8 mouse cellular contexts compared by ENCODE assay signal in the genomic region with DNA sequence AAGGTAGTCTGAATTCAATTTTAAA. TPM values are rescaled to one million over a fixed set of nuclear protein-coding genes. Genes with fewer than 3 reads are reported as not detected.
DNase-seq lines count a peak whose midpoint lies in the region; ATAC-seq lines count a peak whose summit lies in the region.

TSS of gene Cish (plus strand) at position 11 of the 25 bp plus-strand sequence.

- 0 out of 2 replicates have a peak, but pooled peaks cover 5% of the 10 kb centered on the region for H3K27me3 ChIP-seq in intestine, embryonic 14.5 days (replicated peaks; ENCODE audit: control insufficient read depth, insufficient read depth, low read length)
- H3K27me3 ChIP-seq in neural tube, embryonic 14.5 days (ENCODE audit: control insufficient read depth, insufficient read depth, low read length), result no peaks in the 10 kb centered on the region

- H3K9ac ChIP-seq in intestine, embryonic 14.5 days (ENCODE audit: low read length), result peak within 1 kb of the TSS; percentile 69
- peak within 1 kb of the TSS; percentile 69 for H3K9ac ChIP-seq in neural tube, embryonic 14.5 days (replicated peaks; ENCODE audit: low read depth, low read length)

- H3K4me2 ChIP-seq in intestine, embryonic 14.5 days (ENCODE audit: low read length), result peak within 1 kb of the TSS; percentile 70
- peak within 1 kb of the TSS; percentile 89 for H3K4me2 ChIP-seq in neural tube, embryonic 14.5 days (ENCODE audit: low read depth, low read length)

- peaks cover 7% of the 10 kb centered on the region; the same call in 1 of the 2 replicates for H3K36me3 ChIP-seq in intestine, embryonic 14.5 days (ENCODE audit: control insufficient read depth, insufficient read depth, low read length)
- peaks cover 3% of the 10 kb centered on the region; the same call in 1 of the 2 replicates for H3K36me3 ChIP-seq in neural tube, embryonic 14.5 days (ENCODE audit: control insufficient read depth, insufficient read depth, low read length)

- DNase-seq in adrenal gland, adult 2 months, result no peak
- no peak for DNase-seq in adrenal gland, adult 8-10 months
- no peak for DNase-seq in thymus, postnatal 0 days (ENCODE audit: low spot score)
- DNase-seq in thymus, postnatal 36 days, result no peak
- DNase-seq in intestine, embryonic 14.5 days (ENCODE audit: low spot score), result no peak
- DNase-seq in cerebellum, adult 11 months, result no peak
- no peak for DNase-seq in cerebellum, postnatal 4 days (ENCODE audit: low spot score in 2 of 2)

- H3K4me3 ChIP-seq in intestine, embryonic 14.5 days (ENCODE audit: low read depth, low read length), result peak within 1 kb of the TSS; percentile 64
- peak within 1 kb of the TSS; percentile 73 for H3K4me3 ChIP-seq in neural tube, embryonic 14.5 days (ENCODE audit: low read depth, low read length)

- H3K9me3 ChIP-seq in intestine, embryonic 14.5 days (ENCODE audit: control insufficient read depth, low read length), result no peaks in the 10 kb centered on the region
- no peaks in the 10 kb centered on the region for H3K9me3 ChIP-seq in neural tube, embryonic 14.5 days (ENCODE audit: control insufficient read depth, low read length)

- ATAC-seq in intestine, embryonic 14.5 days (replicated peaks; ENCODE audit: low FRiP score, low TSS enrichment, low read depth), result no peak
- no peak for ATAC-seq in neural tube, embryonic 14.5 days (ENCODE audit: low read depth)

- peak within 1 kb of the TSS; percentile 82 for H3K27ac ChIP-seq in intestine, embryonic 14.5 days (ENCODE audit: low read depth)
- H3K27ac ChIP-seq in neural tube, embryonic 14.5 days (ENCODE audit: low read depth, low read length), result no peak within 1 kb of the TSS

- H3K4me1 ChIP-seq in intestine, embryonic 14.5 days (replicated peaks; ENCODE audit: control insufficient read depth, insufficient read depth, low read length), result peaks cover 19% of the 10 kb centered on the region
- peaks cover 5% of the 10 kb centered on the region; the same call in 1 of the 2 replicates for H3K4me1 ChIP-seq in neural tube, embryonic 14.5 days (ENCODE audit: control insufficient read depth, insufficient read depth, low read length)

RNA-seq across cellular contexts. Expression of gene Cish, which starts in this region (rescaled TPM):
- 10 to 100 TPM; 13.9 to 18.6 TPM for total RNA-seq in adrenal gland, adult 2 months (2021)
- polyA plus RNA-seq in adrenal gland, adult 2 months (2012; rRNA removed), result 33.3 and 34.8 TPM in 2 replicates
- total RNA-seq in adrenal gland, adult 8-10 months (2022), result 10 to 100 TPM in 1 of 4 experiments, 1 to 10 TPM in 3; 4.1 to 62.8 (median 6.5) TPM
- polyA plus RNA-seq in thymus, postnatal 0 days (2015; fragmentation: Nextera tagmentation; extraction: Ambion mirVana), result 12.9 and 20.3 TPM in 2 replicates
- polyA plus RNA-seq in intestine, embryonic 14.5 days (2014; fragmentation: Nextera tagmentation; extraction: Ambion mirVana), result 8.9 and 9.6 TPM in 2 replicates
- 5.4 and 7.7 TPM in 2 replicates for polyA plus RNA-seq in neural tube, embryonic 14.5 days (2014; fragmentation: Nextera tagmentation; extraction: Ambion mirVana)
